Mouse (Mus musculus) liver, postnatal 0 days (tissue): ENCODE measurements around the gene Rab2b. TPM values are rescaled to one million over a fixed set of nuclear protein-coding genes. Genes with fewer than 3 reads are reported as not detected.

Experiments used
- ATAC-seq: fragments of 200-750 bp; cut with Nextera tagmentation; 2 replicates; pipeline ENCODE4 v1.8.0; 2017; ENCODE audit warnings: mild to moderate bottlenecking, moderate library complexity
- DNase-seq: peaks from one replicate; pipeline ENCODE4 v3.0.0-alpha.2; 2016
- H3K27ac ChIP-seq: fragments of 300-500 bp; sonication (generic); 2 replicates; pipeline ENCODE4 v1.5.1; 2014; ENCODE audit warnings: antibody characterized with exemption, moderate library complexity, mild to moderate bottlenecking, low read depth
- H3K27me3 ChIP-seq: fragments of 300-500 bp; sonication (generic); 2 replicates; pipeline ENCODE4 v1.6.1; 2014; ENCODE audit warnings: low read length, control low read depth, mixed read lengths; ENCODE audit not compliant: insufficient read depth
- H3K36me3 ChIP-seq: fragments of 300-500 bp; sonication (generic); replicated peaks from 2 replicates; pipeline ENCODE4 v1.6.1; 2014; ENCODE audit warnings: mild to moderate bottlenecking, control low read depth, low read length, moderate library complexity, mixed read lengths; ENCODE audit not compliant: insufficient read depth
- H3K4me1 ChIP-seq: fragments of 300-500 bp; sonication (generic); 2 replicates; pipeline ENCODE4 v1.6.1; 2014; ENCODE audit warnings: antibody characterized with exemption, mild to moderate bottlenecking, control low read depth; ENCODE audit not compliant: insufficient read depth
- H3K4me2 ChIP-seq: fragments of 300-500 bp; sonication (generic); 2 replicates; pipeline ENCODE4 v1.6.1; 2014; ENCODE audit warnings: low read depth, mild to moderate bottlenecking, low read length, moderate library complexity, mixed read lengths
- H3K4me3 ChIP-seq: fragments of 300-500 bp; sonication (generic); 2 replicates; pipeline ENCODE4 v1.5.1; 2014; ENCODE audit warnings: low read depth, low read length
- H3K9ac ChIP-seq: fragments of 300-500 bp; sonication (generic); replicated peaks from 2 replicates; pipeline ENCODE4 v1.6.1; 2014; ENCODE audit warnings: mild to moderate bottlenecking, moderate library complexity
- H3K9me3 ChIP-seq: fragments of 300-500 bp; sonication (generic); 2 replicates; pipeline ENCODE4 v1.6.1; 2016; ENCODE audit warnings: mild to moderate bottlenecking, control low read depth, low read length, mixed read lengths
- CTCF ChIP-seq: sonication (generic); IDR thresholded peaks from 2 replicates; pipeline ENCODE4 v1.5.1; 2016; ENCODE audit warnings: antibody characterized with exemption, low read depth
- EP300 ChIP-seq: IDR thresholded peaks from 2 replicates; pipeline ENCODE4 v1.6.1; 2016; ENCODE audit warnings: antibody characterized with exemption, low read depth, mild to moderate bottlenecking
- WGBS: fragments of 180-500 bp; shearing (Covaris S2); extraction: QIAGEN DNeasy Blood & Tissue Kit; methylation state at CpG from one replicate; pipeline ENCODE4 v1.1.7; 2014; ENCODE audit not compliant: insufficient replicate concordance; 5-methylcytosine and 5-hydroxymethylcytosine counted together
- polyA plus RNA-seq: library from polyadenylated mRNA; unstranded; fragments of >200 nt; fragmentation: Nextera tagmentation; extraction: Ambion mirVana; gene quantifications from 2 replicates; pipeline ENCODE4 v1.2.1, GENCODE M21; 2015

The Rab2b gene
- polyA plus RNA-seq, 1 experiment from 2014 or later, result 2.7 TPM

DNA sequence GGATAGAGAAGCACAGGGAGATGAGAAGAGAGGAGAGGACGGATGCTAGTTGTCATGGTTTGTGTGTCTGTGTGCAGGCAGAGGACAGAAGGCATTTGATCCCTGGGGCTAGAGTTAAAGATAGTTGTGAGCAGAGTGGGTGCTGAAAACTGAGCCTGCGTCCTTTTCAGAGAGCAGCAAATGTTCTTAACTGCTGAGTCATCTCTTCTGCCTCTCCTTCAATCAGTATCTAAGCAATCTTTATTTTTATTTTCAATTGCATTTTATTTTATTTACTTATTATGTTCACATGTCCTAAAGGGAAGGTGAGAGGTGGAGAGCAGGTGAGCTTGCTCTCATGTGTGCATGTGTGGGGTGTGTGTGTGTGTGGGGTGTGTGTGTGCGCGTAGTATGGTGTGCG lies 4.3 kb upstream of the Rab2b start:
- Histone ChIP-seq H3K4me2 (no peak overlapping the region), H3K27ac (no peak overlapping the region), H3K9me3 (no peaks in the 10 kb centered on the region), H3K36me3 (peaks cover 23% of the 10 kb centered on the region), H3K4me3 (no peak overlapping the region), H3K27me3 (no peaks in the 10 kb centered on the region), H3K4me1 (peaks cover 6% of the 10 kb centered on the region), H3K9ac (no peak overlapping the region)
- DNase-seq (no peak), ATAC-seq (no peak)
- TF ChIP-seq CTCF, result no peak
- no peak for TF ChIP-seq EP300
- WGBS, result 87% methylated on average over 5 of the region's 5 CpGs

DNA sequence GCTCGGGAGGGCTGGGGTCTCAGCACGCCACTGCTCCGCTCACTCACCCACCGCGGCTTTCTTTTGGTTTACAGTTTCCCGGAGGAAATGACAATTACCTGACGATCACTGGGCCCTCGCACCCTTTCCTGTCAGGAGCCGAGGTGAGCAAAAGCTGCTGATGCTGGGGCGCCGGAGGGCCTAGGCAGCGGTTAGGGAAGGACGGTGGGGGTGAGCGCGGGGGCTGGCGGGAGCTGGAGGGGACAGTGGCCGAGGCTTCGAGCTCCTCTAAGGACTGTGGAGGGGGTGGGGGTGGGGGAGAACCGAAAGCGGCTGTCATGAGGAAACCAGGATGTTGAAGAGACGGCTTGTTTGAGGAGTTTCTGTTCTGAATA lies 389 bp upstream of the Rab2b start:
- H3K4me2 ChIP-seq, result peak overlapping the region; percentile 73
- DNase-seq (peak; percentile 65), ATAC-seq (peak; percentile 15; the same call in 1 of the 2 replicates)
- peak overlapping the region; percentile 91 for H3K9ac ChIP-seq
- peak overlapping the region; percentile 95 for H3K27ac ChIP-seq
- H3K4me3 ChIP-seq, result peak overlapping the region; percentile 96
- TF ChIP-seq CTCF (no peak), EP300 (no peak)
- WGBS, result under 1% methylated on average over 19 of the region's 21 CpGs
- peaks cover 6% of the 10 kb centered on the region for H3K4me1 ChIP-seq
- no peaks in the 10 kb centered on the region for H3K9me3 ChIP-seq
- no peaks in the 10 kb centered on the region for H3K27me3 ChIP-seq
- H3K36me3 ChIP-seq, result no peaks in the 10 kb centered on the region; the same call in 1 of the 2 replicates

DNA sequence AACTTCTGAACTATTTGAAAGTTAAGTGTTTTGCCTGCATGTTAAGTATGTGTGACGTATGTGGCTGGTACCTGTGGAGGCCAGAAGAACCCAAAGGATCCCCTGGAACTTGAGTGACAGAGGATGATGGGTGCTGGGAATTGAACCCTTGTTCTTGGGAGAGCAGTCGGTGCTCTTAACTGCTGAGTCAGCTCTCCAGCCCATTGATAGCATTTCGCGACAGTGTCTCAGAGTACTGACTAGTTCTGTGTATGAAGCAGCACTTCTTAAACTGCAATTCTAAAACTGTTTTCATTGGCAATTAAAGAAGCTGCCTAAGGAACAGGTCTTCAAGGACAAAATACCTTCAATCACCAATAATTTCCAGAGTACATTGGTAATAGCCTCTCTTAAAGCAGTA lies 2.1 kb downstream of the Rab2b start:
- TF ChIP-seq EP300 (no peak), CTCF (no peak)
- H3K4me2 ChIP-seq, result no peak overlapping the region
- no peak overlapping the region for H3K4me3 ChIP-seq
- WGBS, result 87% methylated on average over 4 of the region's 4 CpGs
- DNase-seq, result no peak
- no peak overlapping the region for H3K9ac ChIP-seq
- no peaks in the 10 kb centered on the region for H3K27me3 ChIP-seq
- no peak overlapping the region for H3K27ac ChIP-seq
- H3K36me3 ChIP-seq, result 0 out of 2 replicates have a peak, but pooled peaks cover 6% of the 10 kb centered on the region
- peaks cover 6% of the 10 kb centered on the region for H3K4me1 ChIP-seq
- H3K9me3 ChIP-seq, result no peaks in the 10 kb centered on the region
- ATAC-seq, result no peak

- DNase-seq (no peak), ATAC-seq (no peak)
- no peak overlapping the region for H3K27ac ChIP-seq
- 0 out of 2 replicates have a peak, but pooled peaks cover 9% of the 10 kb centered on the region for H3K36me3 ChIP-seq
- WGBS, result 63% methylated on average over 3 of the region's 3 CpGs
- H3K4me3 ChIP-seq, result no peak overlapping the region
- no peak overlapping the region for H3K9ac ChIP-seq
- no peaks in the 10 kb centered on the region for H3K9me3 ChIP-seq
- H3K4me1 ChIP-seq, result no peaks in the 10 kb centered on the region
- no peak overlapping the region for H3K4me2 ChIP-seq
- TF ChIP-seq EP300, result no peak
- TF ChIP-seq CTCF, result no peak
- H3K27me3 ChIP-seq, result no peaks in the 10 kb centered on the region
These were observed 6.6 kb downstream of the Rab2b start for GRCm38 (mm10) chr14:52272781-52273180.

GRCm38 (mm10) chr14:52257484-52258213 lies 21.7 kb downstream of the Rab2b start, which contains the start of gene Chd8:
Chd8 (minus strand) TSS chr14:52257780.
- TF ChIP-seq CTCF, result peak; percentile 96
- peak; percentile 59; the same call in 1 of the 2 replicates for TF ChIP-seq EP300
- DNase-seq, result peak; percentile 98
- Histone ChIP-seq H3K4me3 (peak within 1 kb of the TSS; percentile 96), H3K9me3 (no peaks in the 10 kb centered on the region), H3K9ac (peak within 1 kb of the TSS; percentile 91), H3K36me3 (no peaks in the 10 kb centered on the region), H3K27me3 (no peaks in the 10 kb centered on the region), H3K27ac (peak within 1 kb of the TSS; percentile 94), H3K4me2 (peak within 1 kb of the TSS; percentile 87), H3K4me1 (peaks cover 14% of the 10 kb centered on the region)
- under 1% methylated on average over 53 of the region's 54 CpGs for whole genome bisulfite sequencing
- peak; percentile 100 for ATAC-seq

GRCm38 (mm10) chr14:52256311-52257175 lies 22.8 kb downstream of the Rab2b start:
- 3% methylated on average over 18 of the region's 18 CpGs for WGBS
- peaks cover 14% of the 10 kb centered on the region for H3K4me1 ChIP-seq
- peak overlapping the region; percentile 94 for H3K27ac ChIP-seq
- H3K9me3 ChIP-seq, result no peaks in the 10 kb centered on the region
- DNase-seq, result no peak
- peak overlapping the region; percentile 96 for H3K4me3 ChIP-seq
- no peak for ATAC-seq
- peak overlapping the region; percentile 91 for H3K9ac ChIP-seq
- H3K36me3 ChIP-seq, result no peaks in the 10 kb centered on the region
- TF ChIP-seq EP300 (no peak), CTCF (no peak)
- H3K4me2 ChIP-seq, result peak overlapping the region; percentile 87
- H3K27me3 ChIP-seq, result no peaks in the 10 kb centered on the region
